Mouse (Mus musculus) intestine, embryonic 16.5 days (tissue): ENCODE measurements around the gene Sp4. TPM values are rescaled to one million over a fixed set of nuclear protein-coding genes. Genes with fewer than 3 reads are reported as not detected.
A peak's percentile ranks its signal among the peaks of the same experiment; 100 is the strongest.

Source experiments
- ATAC-seq: fragments of 200-750 bp; cut with Nextera tagmentation; 2 replicates; pipeline ENCODE4 v1.8.0; 2017; ENCODE audit warnings: moderate TSS enrichment, moderate library complexity
- H3K27ac ChIP-seq: fragments of 300-500 bp; sonication (generic); 2 replicates; pipeline ENCODE4 v1.5.1; 2014; ENCODE audit warnings: mild to moderate bottlenecking, low read length
- H3K27me3 ChIP-seq: fragments of 300-500 bp; sonication (generic); replicated peaks from 2 replicates; pipeline ENCODE4 v1.6.1; 2014; ENCODE audit warnings: low read length, control low read depth, mixed read lengths; ENCODE audit not compliant: control insufficient read depth, insufficient read depth
- H3K36me3 ChIP-seq: fragments of 300-500 bp; sonication (generic); 2 replicates; pipeline ENCODE4 v1.6.1; 2014; ENCODE audit warnings: low read length, control low read depth; ENCODE audit not compliant: control insufficient read depth, insufficient read depth
- H3K4me1 ChIP-seq: fragments of 300-500 bp; sonication (generic); 2 replicates; pipeline ENCODE4 v1.6.1; 2014; ENCODE audit warnings: low read length, control low read depth, mixed read lengths; ENCODE audit not compliant: control insufficient read depth, insufficient read depth
- H3K4me2 ChIP-seq: fragments of 300-500 bp; sonication (generic); 2 replicates; pipeline ENCODE4 v1.6.1; 2014; ENCODE audit warnings: low read depth, low read length, control low read depth
- H3K4me3 ChIP-seq: fragments of 300-500 bp; sonication (generic); 2 replicates; pipeline ENCODE4 v1.5.1; 2014; ENCODE audit warnings: mild to moderate bottlenecking, low read length
- H3K9ac ChIP-seq: fragments of 300-500 bp; sonication (generic); 2 replicates; pipeline ENCODE4 v1.6.1; 2014; ENCODE audit warnings: low read depth, low read length
- H3K9me3 ChIP-seq: fragments of 300-500 bp; sonication (generic); 2 replicates; pipeline ENCODE4 v1.6.1; 2016; ENCODE audit warnings: low read length, control low read depth; ENCODE audit not compliant: control insufficient read depth
- WGBS: fragments of 180-500 bp; shearing (Covaris S2); extraction: QIAGEN DNeasy Blood & Tissue Kit; methylation state at CpG from one replicate; pipeline ENCODE4 v1.1.7; 2014; 5-methylcytosine and 5-hydroxymethylcytosine counted together
- polyA plus RNA-seq: library from polyadenylated mRNA; unstranded; fragments of >200 nt; fragmentation: Nextera tagmentation; extraction: Ambion mirVana; gene quantifications from 2 replicates; pipeline ENCODE4 v1.2.1, GENCODE M21; 2015

Sp4 gene
- polyA plus RNA-seq, 1 experiment from 2014 or later = 3.9 TPM

DNA sequence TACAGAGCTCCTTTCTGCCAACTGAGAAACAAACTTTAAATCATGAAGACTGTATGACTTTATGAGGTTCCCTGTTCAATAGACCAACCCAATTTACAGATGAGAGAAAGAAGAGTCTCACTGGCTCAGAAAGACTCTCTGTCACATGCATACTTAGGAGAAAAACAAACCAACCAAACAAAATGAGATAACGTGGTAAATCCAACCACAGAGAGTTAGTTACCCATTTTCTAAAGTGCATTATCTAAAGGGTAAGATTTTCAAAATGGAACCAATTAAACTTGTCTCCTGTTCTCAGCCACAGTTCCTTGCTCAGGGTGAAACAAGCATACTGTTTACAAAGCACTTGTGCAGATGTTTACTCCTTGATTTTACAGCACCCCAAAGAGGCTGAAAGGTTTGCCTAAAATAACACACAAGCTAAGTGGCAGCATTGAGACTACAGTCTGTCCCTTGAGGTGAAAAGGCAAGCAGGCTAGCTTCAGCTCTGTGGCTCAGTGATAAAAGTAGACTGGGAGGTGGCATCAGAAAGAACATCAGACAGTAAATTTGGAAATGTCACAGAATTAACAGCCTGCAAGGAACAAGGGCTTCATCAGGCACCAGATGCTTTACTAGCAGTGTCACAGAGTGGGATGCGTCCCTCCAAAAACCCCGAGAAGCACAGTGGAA lies 12.7 kb upstream of the Sp4 start:
- Histone ChIP-seq H3K27ac (no peak overlapping the region), H3K27me3 (no peaks in the 10 kb centered on the region), H3K9me3 (no peaks in the 10 kb centered on the region), H3K4me3 (no peak overlapping the region), H3K4me1 (no peaks in the 10 kb centered on the region), H3K4me2 (no peak overlapping the region), H3K9ac (no peak overlapping the region), H3K36me3 (no peaks in the 10 kb centered on the region)
- no peak for ATAC-seq
- 46% methylated on average over 3 of the region's 3 CpGs for WGBS

DNA sequence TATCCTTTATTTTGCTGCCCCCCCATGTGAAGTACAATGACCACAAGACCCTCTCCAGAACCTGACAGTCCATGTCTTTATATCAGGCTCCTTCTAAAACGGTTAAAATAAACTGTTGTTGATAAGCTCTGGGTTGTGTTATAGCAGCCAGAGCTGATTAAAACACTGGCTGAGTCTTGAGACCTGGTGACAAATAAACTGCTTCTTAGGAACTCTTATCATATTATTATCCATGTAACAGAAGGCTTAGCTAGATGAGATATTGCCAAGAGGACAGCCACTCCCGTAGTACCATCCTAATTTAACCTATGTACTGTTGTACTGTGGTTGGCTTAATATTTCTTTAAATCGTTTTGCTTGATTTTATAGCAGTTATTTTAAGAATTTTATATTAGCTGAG lies 2.3 kb upstream of the Sp4 start:
- H3K36me3 ChIP-seq = no peaks in the 10 kb centered on the region
- no peak overlapping the region for H3K27ac ChIP-seq
- H3K4me3 ChIP-seq = no peak overlapping the region
- no peak overlapping the region for H3K4me2 ChIP-seq
- ATAC-seq = no peak
- no peaks in the 10 kb centered on the region for H3K9me3 ChIP-seq
- peaks cover 15% of the 10 kb centered on the region for H3K4me1 ChIP-seq
- H3K27me3 ChIP-seq = no peaks in the 10 kb centered on the region
- WGBS = 75% methylated on average over 3 of the region's 3 CpGs
- H3K9ac ChIP-seq = no peak overlapping the region

DNA sequence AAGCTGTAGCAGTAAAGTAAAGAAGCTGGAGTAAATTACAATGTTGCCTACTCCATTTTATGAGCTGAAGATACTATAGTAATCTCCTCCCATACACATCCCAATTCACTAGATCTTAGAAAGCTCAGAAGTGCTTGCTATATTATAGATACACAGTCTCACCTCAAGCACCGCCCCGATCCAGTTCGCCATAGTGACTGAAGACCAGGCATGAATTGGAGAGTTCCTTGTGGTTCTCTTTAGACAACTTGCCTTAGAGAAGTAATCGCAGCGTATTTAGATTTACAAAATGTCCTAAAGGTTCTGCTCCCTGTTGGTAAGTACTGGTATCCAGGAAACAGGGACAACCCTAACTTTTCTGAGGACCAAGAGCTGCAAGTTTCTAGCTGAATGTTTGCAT lies 1.8 kb upstream of the Sp4 start:
- 90% methylated on average over 5 of the region's 5 CpGs for WGBS
- no peaks in the 10 kb centered on the region for H3K36me3 ChIP-seq
- no peak for ATAC-seq
- H3K27me3 ChIP-seq = no peaks in the 10 kb centered on the region
- no peaks in the 10 kb centered on the region for H3K9me3 ChIP-seq
- peaks cover 15% of the 10 kb centered on the region for H3K4me1 ChIP-seq
- no peak overlapping the region for H3K27ac ChIP-seq
- no peak overlapping the region for H3K9ac ChIP-seq
- no peak overlapping the region for H3K4me3 ChIP-seq
- no peak overlapping the region; the same call in 1 of the 2 replicates for H3K4me2 ChIP-seq

DNA sequence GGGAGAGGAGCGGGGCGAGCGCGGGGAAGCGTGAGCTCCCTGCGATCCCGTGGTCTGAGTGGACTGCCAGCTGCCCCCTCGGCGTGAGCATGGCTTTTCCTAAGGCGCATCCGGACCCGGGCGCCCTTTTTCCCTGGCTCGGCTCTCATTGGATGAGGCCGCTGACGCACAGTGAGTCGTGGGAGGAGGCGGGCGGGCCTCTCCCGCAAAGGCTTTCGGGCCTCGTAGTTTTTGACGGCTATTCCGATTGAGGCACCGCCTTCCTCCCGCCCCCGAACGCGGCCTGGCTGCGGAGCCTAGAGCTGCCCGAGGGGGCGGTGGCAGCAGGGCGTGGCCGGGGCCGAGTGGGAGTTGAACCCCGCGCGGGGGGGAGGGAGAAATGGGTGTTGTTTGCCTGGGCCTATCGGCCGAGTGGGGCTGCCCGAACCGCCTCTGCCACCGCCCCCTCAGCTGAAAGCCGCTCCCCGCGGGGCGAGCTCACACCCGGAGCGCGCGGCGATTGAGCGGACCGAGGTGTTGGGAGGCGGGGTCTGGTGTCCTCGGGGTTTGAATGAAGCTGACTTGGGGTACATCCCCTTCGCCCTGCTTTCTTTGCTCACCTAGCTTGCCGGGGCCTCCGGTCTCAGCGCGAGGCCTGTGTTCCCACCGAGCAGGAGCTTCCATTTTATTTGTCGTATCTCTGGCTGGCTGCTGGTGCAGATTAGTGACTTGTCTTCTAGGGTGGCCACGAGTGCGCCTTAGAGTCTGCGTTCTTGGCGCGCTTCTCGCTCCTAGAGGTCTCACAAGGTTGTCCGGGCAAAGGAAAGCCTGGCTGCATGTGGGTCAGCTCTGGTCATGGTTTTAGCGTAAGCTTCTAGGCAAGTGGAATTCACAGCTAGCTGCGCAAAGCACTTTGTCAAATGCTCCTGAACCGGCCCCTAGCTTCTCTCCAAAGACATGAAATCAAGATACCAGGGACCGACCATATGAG lies 911 bp upstream of the Sp4 start:
- Histone ChIP-seq H3K4me1 (peaks cover 15% of the 10 kb centered on the region), H3K27me3 (no peaks in the 10 kb centered on the region), H3K9ac (peak overlapping the region; percentile 86), H3K36me3 (no peaks in the 10 kb centered on the region), H3K4me3 (peak overlapping the region; percentile 95), H3K27ac (peak overlapping the region; percentile 97), H3K9me3 (no peaks in the 10 kb centered on the region), H3K4me2 (peak overlapping the region; percentile 84)
- under 1% methylated on average over 74 of the region's 74 CpGs for WGBS
- peak; percentile 90 for ATAC-seq

DNA sequence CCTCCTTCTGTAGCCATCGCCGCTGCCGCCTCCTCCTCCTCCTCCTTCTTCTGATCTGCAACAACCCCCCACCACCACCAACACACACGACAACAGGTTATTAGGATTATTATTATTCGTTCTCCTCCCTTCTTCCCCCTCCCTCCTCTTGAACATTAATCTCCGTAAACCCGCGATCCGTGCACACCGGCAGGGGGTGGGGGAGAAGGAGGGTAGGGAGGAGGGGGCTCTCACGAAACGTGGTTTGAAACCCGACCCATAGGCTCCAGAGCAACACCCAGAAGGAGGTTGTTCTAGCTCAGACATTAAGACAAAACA lies 527 bp downstream of the Sp4 start:
- 0% methylated on average over 13 of the region's 13 CpGs for WGBS
- no peaks in the 10 kb centered on the region for H3K9me3 ChIP-seq
- ATAC-seq = no peak
- H3K4me1 ChIP-seq = peaks cover 15% of the 10 kb centered on the region
- H3K36me3 ChIP-seq = no peaks in the 10 kb centered on the region
- peak overlapping the region; percentile 93 for H3K27ac ChIP-seq
- peak overlapping the region; percentile 95 for H3K4me3 ChIP-seq
- H3K27me3 ChIP-seq = no peaks in the 10 kb centered on the region
- H3K4me2 ChIP-seq = peak overlapping the region; percentile 61
- H3K9ac ChIP-seq = peak overlapping the region; percentile 74

DNA sequence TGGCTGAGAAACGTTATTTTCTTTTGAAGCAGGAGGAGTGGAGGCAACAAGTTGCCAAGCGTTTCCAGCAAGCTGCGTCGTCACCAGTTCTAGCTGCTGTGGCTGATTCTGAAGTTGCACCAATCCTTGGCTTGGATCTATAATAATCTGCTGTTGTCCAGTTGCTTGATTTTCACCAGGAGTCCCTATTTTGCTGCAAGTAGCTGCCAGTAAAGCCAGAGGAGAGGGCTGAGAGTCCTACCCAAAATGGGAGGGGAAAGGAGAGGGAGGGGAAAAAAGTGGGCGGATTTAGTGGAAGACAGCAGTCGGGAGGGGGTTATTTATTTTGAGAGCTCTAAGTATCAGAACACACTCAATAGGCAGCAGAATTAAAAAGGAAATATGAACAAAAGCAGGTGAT lies 1.3 kb downstream of the Sp4 start:
- no peak for ATAC-seq
- Histone ChIP-seq H3K9ac (no peak overlapping the region), H3K4me1 (peaks cover 15% of the 10 kb centered on the region), H3K4me2 (peak overlapping the region; percentile 40), H3K4me3 (peak overlapping the region; percentile 15), H3K27me3 (no peaks in the 10 kb centered on the region), H3K9me3 (no peaks in the 10 kb centered on the region), H3K27ac (no peak overlapping the region), H3K36me3 (no peaks in the 10 kb centered on the region)
- WGBS = 21% methylated on average over 6 of the region's 6 CpGs

DNA sequence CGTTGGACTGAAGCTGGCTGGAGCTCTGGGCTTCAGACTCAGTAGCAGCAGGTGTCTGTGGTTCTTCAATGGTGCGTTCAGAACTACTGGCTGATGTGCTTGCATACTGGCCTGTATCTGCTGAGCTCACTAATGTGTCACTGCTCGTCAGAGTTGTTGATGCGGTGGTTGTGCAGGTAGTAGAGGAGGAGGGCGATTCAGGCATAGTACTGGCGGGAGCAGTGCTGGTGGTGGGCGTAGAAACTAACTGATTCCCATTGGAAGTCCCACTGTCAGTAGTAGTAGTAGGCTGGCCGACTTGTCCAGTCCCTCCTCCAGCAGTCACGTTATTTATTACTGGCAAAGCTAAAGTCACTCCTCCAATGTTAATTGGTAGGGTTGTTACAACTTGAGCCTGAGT lies 2.1 kb downstream of the Sp4 start:
- H3K27me3 ChIP-seq = no peaks in the 10 kb centered on the region
- no peak for ATAC-seq
- H3K4me2 ChIP-seq = no peak overlapping the region; the same call in 1 of the 2 replicates
- H3K4me1 ChIP-seq = peaks cover 15% of the 10 kb centered on the region
- H3K27ac ChIP-seq = no peak overlapping the region
- no peak overlapping the region for H3K4me3 ChIP-seq
- H3K9me3 ChIP-seq = no peaks in the 10 kb centered on the region
- WGBS = 81% methylated on average over 9 of the region's 9 CpGs
- no peak overlapping the region for H3K9ac ChIP-seq
- no peaks in the 10 kb centered on the region for H3K36me3 ChIP-seq

DNA sequence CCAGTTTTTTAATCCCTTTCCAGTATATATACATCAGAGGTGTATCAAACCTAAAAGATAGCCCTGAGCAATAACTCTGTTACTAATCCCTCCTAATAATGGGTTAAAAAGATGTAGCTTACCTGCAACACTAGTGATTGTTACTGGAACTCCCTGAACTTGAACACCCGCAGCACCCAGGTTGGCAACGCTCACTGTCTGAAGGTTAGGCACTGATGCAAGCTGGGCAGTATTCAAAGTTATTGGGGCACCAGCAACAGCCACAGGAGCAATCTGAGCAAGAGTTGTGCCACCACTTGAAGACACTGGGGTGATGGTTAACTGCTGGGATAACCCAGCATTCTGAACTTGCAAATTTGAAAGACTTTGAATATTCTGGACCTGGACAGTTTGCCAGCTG lies 2.7 kb downstream of the Sp4 start:
- ATAC-seq = no peak
- Histone ChIP-seq H3K4me3 (no peak overlapping the region), H3K27ac (no peak overlapping the region), H3K36me3 (no peaks in the 10 kb centered on the region), H3K9me3 (no peaks in the 10 kb centered on the region), H3K4me1 (peaks cover 15% of the 10 kb centered on the region), H3K9ac (no peak overlapping the region), H3K4me2 (no peak overlapping the region), H3K27me3 (no peaks in the 10 kb centered on the region)
- 85% methylated on average over 2 of the region's 2 CpGs for WGBS

DNA sequence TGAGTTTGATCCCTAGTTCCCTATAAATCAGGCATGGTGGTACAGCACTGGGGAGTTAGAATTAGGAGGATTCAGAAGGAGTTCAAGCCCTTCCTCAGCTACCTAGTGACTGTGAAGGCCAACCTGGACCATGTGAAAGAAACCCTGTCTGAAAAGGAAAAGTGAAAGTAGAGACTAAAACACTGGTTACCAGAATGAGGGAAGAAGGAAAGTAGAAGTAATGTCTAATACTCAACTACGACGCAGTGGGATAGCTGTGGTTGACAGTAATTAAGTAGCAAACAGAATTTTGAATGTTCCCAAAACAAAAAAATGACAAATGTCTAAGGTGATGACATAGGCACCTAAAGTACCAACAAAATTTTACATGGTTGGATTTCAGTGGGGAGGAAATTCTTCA lies 5.0 kb downstream of the Sp4 start:
- H3K4me3 ChIP-seq = no peak overlapping the region
- no peak for ATAC-seq
- no peak overlapping the region for H3K9ac ChIP-seq
- H3K9me3 ChIP-seq = no peaks in the 10 kb centered on the region
- H3K36me3 ChIP-seq = no peaks in the 10 kb centered on the region
- H3K4me2 ChIP-seq = no peak overlapping the region
- peaks cover 12% of the 10 kb centered on the region for H3K4me1 ChIP-seq
- H3K27me3 ChIP-seq = no peaks in the 10 kb centered on the region
- WGBS = 83% methylated on average over 2 of the region's 2 CpGs
- no peak overlapping the region for H3K27ac ChIP-seq
